Mouse (Mus musculus) cerebral cortex, adult 2 months (tissue): ENCODE results near the gene Zgpat.

Source experiments
- WGBS: fragments of 180-500 bp; shearing (Covaris S2); methylation state at CpG from one replicate; pipeline ENCODE4 v1.1.7; 2018; 5-methylcytosine and 5-hydroxymethylcytosine counted together

The Zgpat gene

DNA sequence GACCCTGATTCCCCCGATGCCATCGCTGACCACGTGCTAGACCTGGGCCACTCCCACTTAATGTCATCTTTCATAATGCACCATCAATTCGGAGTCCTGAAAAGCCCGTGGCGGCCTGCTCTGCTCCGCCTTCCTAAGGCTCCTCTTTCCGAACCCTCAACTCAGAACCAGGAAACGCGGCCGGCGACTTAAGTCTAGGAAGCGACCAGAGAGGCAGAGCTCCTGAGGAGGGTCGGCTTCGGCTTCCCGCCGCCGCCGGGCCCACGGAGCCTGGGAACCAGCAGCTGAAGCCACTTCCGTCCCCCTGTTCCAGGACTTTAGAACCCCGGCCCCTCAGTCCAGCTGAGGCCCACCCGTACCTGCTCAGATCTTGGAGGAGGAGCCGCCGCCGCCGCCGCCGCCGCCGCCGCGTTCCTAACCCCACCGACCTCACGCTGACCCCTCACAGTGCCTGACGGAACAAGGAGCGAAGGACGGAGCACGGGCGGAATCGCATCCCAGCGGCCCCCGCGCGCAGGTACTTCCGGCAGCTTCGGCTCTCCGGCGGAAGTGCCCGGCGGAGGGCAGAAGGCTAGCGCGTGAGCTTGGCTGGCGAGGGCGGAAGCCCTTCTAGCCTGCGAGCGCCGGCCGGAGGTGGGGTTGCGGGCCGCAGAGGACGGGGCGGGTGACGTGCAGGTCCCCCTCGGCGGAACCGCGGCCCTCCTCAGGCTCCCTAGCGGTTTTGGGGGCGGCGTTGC lies at the start of gene Zgpat, which contains the start of gene Arfrp1:
Gene Zgpat, plus strand, starts transcription at position 69 of the 737 bp plus-strand sequence.
Gene Arfrp1, minus strand, starts transcription at position 545 of the 737 bp plus-strand sequence.
- under 1% methylated on average over 69 of the region's 71 CpGs for WGBS

GRCm38 (mm10) chr2:181319248-181320102 lies 45.3 kb upstream of the Zgpat start, which contains the start of gene Rtel1:
TSS of gene Rtel1 (plus strand) at chr2:181319739.
- 5% methylated on average over 40 of the region's 40 CpGs for WGBS

DNA sequence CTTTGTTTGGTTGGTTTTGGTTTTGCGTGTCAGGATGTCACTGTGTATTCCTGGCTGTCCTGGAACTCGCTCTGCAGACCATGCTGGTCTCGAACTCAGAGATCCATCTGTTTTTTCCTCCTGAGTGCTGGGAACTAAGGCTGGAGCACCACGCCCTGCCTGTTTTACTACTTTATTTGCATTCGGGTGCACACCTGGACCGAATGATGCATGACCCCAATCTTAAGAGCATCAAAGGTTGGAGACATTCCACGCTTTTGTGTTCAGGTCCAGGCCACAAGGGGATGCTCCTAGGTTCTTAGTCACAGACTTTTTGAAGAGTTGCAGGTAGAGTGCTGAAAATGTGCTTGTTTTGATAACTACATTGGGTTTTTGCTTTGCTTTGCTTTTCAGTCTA lies 44.6 kb upstream of the Zgpat start:
- 15% methylated on average over 7 of the region's 7 CpGs for WGBS

DNA sequence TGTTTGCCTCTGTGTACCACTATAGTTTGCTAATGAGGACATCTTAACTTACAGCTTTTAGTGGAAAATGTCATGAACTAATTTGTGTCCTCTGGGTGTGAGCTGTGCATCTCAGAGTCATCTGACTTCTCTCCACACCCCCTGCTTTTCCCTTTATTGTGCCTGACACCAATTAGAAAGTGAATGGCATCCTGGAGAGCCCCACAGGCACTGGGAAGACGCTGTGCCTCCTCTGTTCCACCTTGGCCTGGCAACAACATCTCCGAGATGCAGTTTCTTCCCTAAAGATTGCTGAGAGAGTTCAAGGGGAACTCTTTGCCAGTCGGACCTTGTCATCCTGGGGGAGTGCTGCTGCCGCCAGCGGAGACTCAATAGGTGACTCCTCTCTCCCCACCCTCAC lies 42.6 kb upstream of the Zgpat start:
- WGBS = 84% methylated on average over 5 of the region's 5 CpGs

- WGBS = 97% methylated on average over 2 of the region's 2 CpGs
Measured at GRCm38 (mm10) chr2:181326098-181326497, 38.6 kb upstream of the Zgpat start.

GRCm38 (mm10) chr2:181334023-181334422 lies 30.7 kb upstream of the Zgpat start:
- 47% methylated on average over 3 of the region's 3 CpGs for WGBS

- 82% methylated on average over 4 of the region's 4 CpGs for WGBS
Measured at GRCm38 (mm10) chr2:181340426-181340825, 24.3 kb upstream of the Zgpat start.

DNA sequence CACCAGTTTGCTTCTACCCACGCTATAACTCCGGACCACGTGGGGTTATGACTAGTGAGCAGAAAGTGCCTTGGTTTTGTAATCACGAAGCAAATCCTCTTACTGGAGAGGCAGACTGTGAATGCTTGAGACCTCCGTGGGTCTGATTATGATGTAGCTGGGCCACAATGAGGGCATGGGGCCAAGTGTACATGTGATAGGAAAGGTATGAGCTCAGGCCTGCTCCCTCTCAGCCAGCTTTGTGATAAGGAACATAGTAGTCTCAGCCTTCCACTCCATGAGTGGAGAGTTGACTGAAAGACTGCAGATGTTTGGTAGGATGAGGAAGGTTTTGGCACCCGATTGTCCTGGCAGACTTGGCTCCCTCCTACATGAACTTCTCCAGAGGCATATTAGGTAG lies 22.0 kb upstream of the Zgpat start:
- WGBS = 97% methylated on average over 6 of the region's 6 CpGs

DNA sequence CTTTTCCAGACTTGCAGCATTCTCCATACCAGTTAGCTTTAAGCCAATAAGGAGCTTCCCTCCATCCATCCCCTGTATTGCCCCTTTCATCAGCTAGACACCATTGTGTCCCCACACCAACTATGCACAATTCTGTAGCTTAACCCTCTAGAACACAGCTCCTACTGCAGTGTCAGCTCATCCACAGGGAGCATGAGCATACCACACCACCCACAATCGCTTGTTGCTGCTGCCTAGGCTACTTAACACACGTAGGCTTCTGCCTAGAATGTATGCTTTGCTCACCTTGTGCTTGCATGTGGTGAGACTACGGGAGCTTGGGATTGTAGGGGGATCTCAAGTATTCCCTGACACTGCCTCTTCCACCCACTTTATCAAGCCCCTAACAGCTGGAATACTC lies 7.9 kb upstream of the Zgpat start:
- WGBS = 53% methylated on average over 3 of the region's 3 CpGs

GRCm38 (mm10) chr2:181363946-181364345 lies 782 bp upstream of the Zgpat start:
- WGBS = 70% methylated on average over 3 of the region's 3 CpGs

GRCm38 (mm10) chr2:181364487-181364859 lies 255 bp upstream of the Zgpat start:
- WGBS = 7% methylated on average over 14 of the region's 14 CpGs

- WGBS = 0% methylated on average over 20 of the region's 20 CpGs
Measured at GRCm38 (mm10) chr2:181365655-181366075, 937 bp downstream of the Zgpat start.

GRCm38 (mm10) chr2:181370001-181370400 lies 5.3 kb downstream of the Zgpat start:
- WGBS = 90% methylated on average over 5 of the region's 5 CpGs

- 90% methylated on average over 2 of the region's 2 CpGs for WGBS
Measured at GRCm38 (mm10) chr2:181375787-181376186, 11.1 kb downstream of the Zgpat start.

DNA sequence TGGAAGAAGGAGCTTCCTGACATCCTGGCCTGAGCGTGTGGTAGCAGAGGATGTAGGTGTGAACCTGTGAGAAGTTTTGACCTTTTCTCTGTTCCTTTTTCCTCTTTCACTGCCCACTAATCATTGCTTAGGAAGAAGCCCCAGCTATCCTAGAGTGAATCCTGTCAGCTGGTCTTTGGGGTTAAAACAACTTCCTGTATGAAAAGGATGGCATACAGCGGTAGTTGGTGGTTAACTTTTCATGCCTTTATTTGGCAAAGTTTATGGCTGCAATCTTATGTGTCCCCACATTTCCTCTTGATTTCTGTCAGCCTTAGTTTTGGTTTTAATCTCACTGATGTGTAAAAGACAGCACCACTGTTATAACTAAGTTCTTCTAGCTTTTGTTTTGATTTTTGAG lies 12.5 kb downstream of the Zgpat start:
- WGBS = 62% methylated on average over 2 of the region's 2 CpGs

- WGBS = 86% methylated on average over 5 of the region's 5 CpGs
Measured at GRCm38 (mm10) chr2:181378701-181379100, 14.0 kb downstream of the Zgpat start.

- WGBS = 95% methylated on average over 12 of the region's 12 CpGs
Measured at GRCm38 (mm10) chr2:181379778-181380177, 15.1 kb downstream of the Zgpat start, which contains the start of gene Lime1. TSS of gene Lime1 (plus strand) at chr2:181380078.

DNA sequence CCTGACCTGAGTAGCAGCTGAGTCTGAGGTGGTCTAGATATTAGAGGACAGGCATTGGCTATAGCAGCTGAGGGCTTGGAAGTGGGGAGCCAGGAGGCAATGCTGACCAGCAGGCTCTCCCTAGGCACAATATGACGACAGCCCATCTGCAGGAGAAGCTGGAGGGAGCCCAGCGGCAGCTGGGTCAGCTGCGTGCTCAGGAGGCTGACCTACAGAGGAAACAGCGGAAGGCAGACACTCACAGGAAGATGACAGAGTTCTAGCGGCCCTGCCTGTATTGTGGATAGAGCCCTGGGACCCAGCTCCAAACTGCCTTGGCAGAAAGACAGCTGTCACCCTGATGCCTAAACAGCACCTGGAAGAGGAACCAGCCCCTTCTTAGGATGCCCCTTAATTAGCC lies 15.5 kb downstream of the Zgpat start:
- 75% methylated on average over 5 of the region's 5 CpGs for whole genome bisulfite sequencing

DNA sequence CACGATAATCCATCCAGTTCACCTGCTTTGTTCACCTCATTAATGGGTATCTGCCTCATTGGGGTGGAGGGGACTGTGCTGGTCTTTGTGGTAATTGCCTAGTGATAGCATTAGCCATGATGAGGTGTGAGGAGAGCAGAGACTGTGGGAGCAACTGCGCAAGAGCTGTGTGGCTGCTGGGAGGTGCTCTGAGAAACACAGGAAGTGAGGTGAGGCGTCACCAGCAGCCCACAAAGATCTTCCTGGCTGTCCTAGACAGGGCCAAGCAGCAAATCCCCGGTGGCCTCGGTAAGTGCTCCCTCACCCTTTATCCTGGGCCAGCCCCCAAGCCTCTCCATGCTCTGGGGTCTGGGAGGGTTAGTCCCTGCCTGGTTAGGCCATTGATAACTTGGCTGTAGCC lies 16.4 kb downstream of the Zgpat start:
- WGBS = 87% methylated on average over 5 of the region's 5 CpGs

DNA sequence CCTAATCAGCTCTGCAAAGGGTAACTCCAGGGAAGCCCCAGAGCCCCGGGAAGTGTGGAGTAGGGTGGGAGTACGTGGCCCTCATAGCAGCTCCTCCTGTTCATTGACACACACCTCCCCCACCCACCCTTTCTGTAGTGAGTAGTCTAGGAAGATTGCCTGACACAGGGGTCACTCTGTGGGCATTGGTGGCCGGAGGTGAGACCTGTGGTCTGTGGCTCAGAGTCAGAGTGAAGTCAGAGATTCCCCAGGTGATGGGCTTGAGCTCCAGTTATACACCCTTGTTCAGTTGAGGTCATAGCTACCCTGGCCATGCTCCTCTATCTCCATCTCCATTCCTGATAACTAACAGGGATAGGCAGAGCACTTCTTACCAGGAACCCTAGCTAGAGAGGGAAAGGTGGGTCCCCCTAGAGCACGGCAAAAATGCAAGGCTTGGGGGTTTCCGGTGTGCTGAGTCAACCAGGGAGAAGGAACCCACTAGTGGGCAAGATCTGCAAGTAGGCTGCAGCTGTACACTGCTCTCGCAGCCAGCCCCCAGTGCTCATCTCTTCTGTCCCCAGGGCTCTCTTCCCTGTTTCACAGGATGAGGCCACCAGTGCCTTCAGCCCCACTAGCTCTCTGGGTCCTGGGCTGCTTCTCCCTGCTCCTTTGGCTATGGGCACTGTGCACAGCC lies 17.0 kb downstream of the Zgpat start:
- 83% methylated on average over 6 of the region's 6 CpGs for WGBS

GRCm38 (mm10) chr2:181384463-181384862 lies 19.7 kb downstream of the Zgpat start:
- 92% methylated on average over 7 of the region's 7 CpGs for WGBS

DNA sequence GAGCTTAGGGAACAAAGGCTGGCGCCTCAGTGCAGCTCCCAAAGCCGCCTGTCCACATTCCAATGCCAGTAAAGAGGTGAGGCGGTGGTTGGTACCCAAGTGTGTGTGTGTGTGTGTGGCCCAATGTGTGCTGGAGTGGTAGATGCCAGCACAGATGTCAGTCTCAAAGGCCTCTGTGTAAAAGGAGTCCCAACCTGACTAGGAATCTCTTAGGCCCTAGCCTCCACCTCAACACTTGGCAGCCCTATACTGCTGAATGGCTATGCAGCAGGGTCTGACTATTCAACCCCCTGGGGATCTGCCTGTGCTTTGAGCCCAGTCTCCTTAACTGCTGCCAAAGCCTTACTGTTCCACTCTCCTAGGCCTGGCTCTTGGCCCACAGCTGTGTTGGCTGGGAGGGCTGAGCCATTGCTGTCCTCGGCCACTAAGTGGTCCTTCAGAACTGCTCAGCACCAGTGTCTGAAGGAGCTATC lies 20.2 kb downstream of the Zgpat start:
- 65% methylated on average over 4 of the region's 4 CpGs for WGBS
